ENCODE assay signal across 37 mouse cellular contexts in the genomic region with DNA sequence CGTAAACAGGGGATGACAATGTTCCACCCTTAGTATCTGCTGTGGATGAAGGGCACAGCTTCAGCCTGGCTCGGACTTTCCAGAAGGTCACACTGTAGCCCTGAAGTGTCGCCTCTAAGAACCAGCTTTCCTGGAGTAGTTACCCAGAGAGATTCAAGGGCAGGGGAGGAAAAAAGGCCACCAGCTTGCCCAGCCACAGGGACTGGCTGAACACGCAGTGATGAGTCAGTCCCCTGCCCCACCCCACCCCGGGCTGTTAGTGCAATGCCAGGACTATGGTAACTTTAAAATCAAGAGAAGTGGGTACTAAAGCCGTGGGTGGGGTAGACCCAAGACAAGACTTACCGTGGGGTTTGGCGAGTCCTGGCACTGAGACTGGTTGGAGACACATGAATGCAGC. TPM values are rescaled to one million over a fixed set of nuclear protein-coding genes. Genes with fewer than 3 reads are reported as not detected.
DNase-seq lines count a peak whose midpoint lies in the region; TF ChIP-seq lines count a peak whose summit lies in the region.
"Had no signal": no experiment of that assay in that cellular context is flagged by ENCODE, and none has a peak within 500 bp of the region (broad histone marks: within the 10 kb centered on the region; RNA-seq: fewer than 3 reads in every experiment).

No protein-coding gene starts in this region.

- H3K79me2 ChIP-seq in C2C12 (ENCODE audit: control insufficient read depth, insufficient read depth) (no peaks in the 10 kb centered on the region), myocyte (ENCODE audit: control insufficient read depth, insufficient read depth) (no peaks in the 10 kb centered on the region)

- peaks cover 5% of the 10 kb centered on the region for H3K36me3 ChIP-seq in C2C12 (ENCODE audit: control insufficient read depth, insufficient read depth)
- H3K36me3 ChIP-seq in myocyte (ENCODE audit: control insufficient read depth, insufficient read depth) = no peaks in the 10 kb centered on the region
- H3K36me3 ChIP-seq: embryonic facial prominence, embryonic 10.5 days; forebrain, embryonic 12.5 days; hindbrain, embryonic 12.5 days; limb, embryonic 13.5 days had no signal

- H3K79me3 ChIP-seq in C2C12 (ENCODE audit: low read depth) = no peaks in the 10 kb centered on the region

- no peak for TF ChIP-seq CTCF in C2C12 (IDR thresholded peaks at IDR 0.05; ENCODE audit: control insufficient read depth, insufficient read depth, insufficient read length)

- H3ac ChIP-seq in C2C12 (ENCODE audit: control insufficient read depth, insufficient read length, low read depth) (no peak overlapping the region), myocyte (ENCODE audit: control insufficient read depth, insufficient read length) (no peak overlapping the region)

- DNase-seq in adrenal gland, adult (ENCODE audit: inconsistent age in 2 of 2, low spot score in 1 of 2) = peak; percentile 84 to 94
- DNase-seq in adrenal gland, adult 18-20 months (ENCODE audit: low spot score in 2 of 2) = no peak
- DNase-seq in adrenal gland, postnatal 14 days = peak; percentile 77
- no peak for DNase-seq in urinary bladder, postnatal 36 days (ENCODE audit: low spot score in 2 of 2)
- DNase-seq in left cerebral cortex, adult 18-20 months (ENCODE audit: low spot score in 2 of 2) = no peak
- DNase-seq: cerebellum, postnatal 14 days; forebrain, postnatal 0 days; gastrocnemius, postnatal 10 days; heart, postnatal 14 days; kidney, adult 8-10 months; thymus, postnatal 4 days had no signal

- H3K27me3 ChIP-seq in C2C12 (ENCODE audit: control insufficient read depth, insufficient read depth, insufficient read length) (no peaks in the 10 kb centered on the region), myocyte (ENCODE audit: control insufficient read depth, insufficient read depth, insufficient read length) (no peaks in the 10 kb centered on the region)
- H3K27me3 ChIP-seq: embryonic facial prominence, embryonic 15.5 days; forebrain, embryonic 12.5 days; heart, embryonic 13.5 days; hindbrain, embryonic 12.5 days; lung, embryonic 15.5 days; neural tube, embryonic 12.5 days had no signal

- no peak for TF ChIP-seq POLR2A in myocyte (IDR thresholded peaks at IDR 0.05; ENCODE audit: insufficient read length, low read depth)

- H3K4me3 ChIP-seq in C2C12 (ENCODE audit: insufficient read depth, poor library complexity, severe bottlenecking) = no peak overlapping the region
- H3K4me3 ChIP-seq in myocyte = no peak overlapping the region
- H3K4me3 ChIP-seq: embryonic facial prominence, embryonic 10.5 days; embryonic facial prominence, embryonic 15.5 days; forebrain, embryonic 12.5 days; heart, embryonic 13.5 days; hindbrain, embryonic 12.5 days; limb, embryonic 13.5 days; lung, embryonic 15.5 days; neural tube, embryonic 12.5 days had no signal

- H3K4me2 ChIP-seq in myocyte (ENCODE audit: low read depth) = peak overlapping the region; percentile 39
- H3K4me2 ChIP-seq: embryonic facial prominence, embryonic 15.5 days; forebrain, embryonic 12.5 days; heart, embryonic 13.5 days; hindbrain, embryonic 12.5 days; limb, embryonic 13.5 days; liver, embryonic 11.5 days; lung, embryonic 15.5 days; midbrain, embryonic 11.5 days; neural tube, embryonic 12.5 days had no signal

TF ChIP-seq in C2C12, 6 proteins besides CTCF, POLR2A, EP300 and RAD21:
- no peak for TF ChIP-seq MYOG (IDR thresholded peaks at IDR 0.05; ENCODE audit: control insufficient read depth, extremely low read depth, insufficient read length)
- TF ChIP-seq FOSL1 (IDR thresholded peaks at IDR 0.05; ENCODE audit: insufficient read depth, low read length, poor library complexity, severe bottlenecking) = peak; percentile 7
TF ChIP-seq in C2C12: peak in this region for 1.

TF ChIP-seq in myocyte, 11 proteins besides CTCF, POLR2A, EP300 and RAD21:
- TF ChIP-seq MYOG (IDR thresholded peaks at IDR 0.05; ENCODE audit: control insufficient read depth in 1 of 3, insufficient read depth in 1 of 3, insufficient read length in 2 of 3, low read depth in 2 of 3) (no peak), TCF12 (IDR thresholded peaks at IDR 0.05; ENCODE audit: insufficient read depth, poor library complexity, severe bottlenecking) (no peak), POLR2AphosphoS2 (IDR thresholded peaks at IDR 0.05; ENCODE audit: insufficient read length, low read depth) (no peak), USF1 (IDR thresholded peaks at IDR 0.05; ENCODE audit: low read depth) (no peak)

RNA-seq across cellular contexts. Expression of gene Plxnd1, which starts 19.2 kb away (rescaled TPM):
- 100 to 1,000 TPM; 116 to 135 TPM for total RNA-seq in adrenal gland, adult 18-20 months (2021)
- polyA plus RNA-seq in C2C12 (2012; fragmentation: generic; extraction: Trizol) (14.8 TPM), myocyte (2012; fragmentation: generic; extraction: Trizol) (39.4 TPM)
- 154 and 173 TPM in 2 replicates for total RNA-seq in adrenal gland, postnatal 14 days (2021)
- 100 to 1,000 TPM; 103 to 123 TPM for total RNA-seq in left cerebral cortex, adult 18-20 months (2021)

RNA-seq across cellular contexts. Expression of gene H1foo, which starts 30.9 kb away (rescaled TPM):
- total RNA-seq in adrenal gland, adult 18-20 months (2021) = not detected
- polyA plus RNA-seq in C2C12 (2012; fragmentation: generic; extraction: Trizol) (not detected), myocyte (2012; fragmentation: generic; extraction: Trizol) (not detected)
- total RNA-seq in adrenal gland, postnatal 14 days (2021) = not detected in 2 replicates
- not detected for total RNA-seq in left cerebral cortex, adult 18-20 months (2021)
- total RNA-seq: forebrain, postnatal 0 days; gastrocnemius, postnatal 10 days; heart, adult 8-10 months; heart, postnatal 14 days; left cerebral cortex, postnatal 36 days; megakaryocyte, adult 5-6 weeks had no signal
- polyA plus RNA-seq: CD4-positive, CD25-positive, alpha-beta regulatory T cell, adult 4 months; cerebellum, adult 2 months; cortical plate, adult 2 months; embryonic facial prominence, embryonic 10.5 days; embryonic facial prominence, embryonic 15.5 days; forebrain, embryonic 12.5 days; forebrain, postnatal 0 days; heart, embryonic 13.5 days; hindbrain, embryonic 12.5 days; intestine, embryonic 16.5 days; kidney, postnatal 0 days; large intestine, adult 2 months; limb, embryonic 13.5 days; liver, embryonic 11.5 days; liver, embryonic 16.5 days; lung, embryonic 15.5 days; midbrain, embryonic 11.5 days; midbrain, embryonic 16.5 days; neural tube, embryonic 12.5 days; stomach, embryonic 14.5 days; testis, adult 2 months had no signal

RNA-seq across cellular contexts. Expression of gene Rho, which starts 44.1 kb away (rescaled TPM):
- total RNA-seq in adrenal gland, adult 18-20 months (2021) = under 1 TPM; 0.26 to 0.40 TPM
- polyA plus RNA-seq in C2C12 (2012; fragmentation: generic; extraction: Trizol) = 0.01 TPM
- 0.56 and 0.74 TPM in 2 replicates for total RNA-seq in adrenal gland, postnatal 14 days (2021)
- polyA plus RNA-seq in myocyte (2012; fragmentation: generic; extraction: Trizol) = 0.19 TPM
- under 1 TPM; 0.63 to 0.70 TPM for total RNA-seq in left cerebral cortex, adult 18-20 months (2021)
- total RNA-seq: heart, adult 8-10 months had no signal
- polyA plus RNA-seq: activated CD4-positive, CD25-positive, alpha-beta regulatory T cell, adult 4 months; CD4-positive, CD25-positive, alpha-beta regulatory T cell, adult 4 months; forebrain, postnatal 0 days; heart, embryonic 13.5 days; kidney, postnatal 0 days; liver, embryonic 11.5 days; liver, embryonic 16.5 days; midbrain, embryonic 11.5 days had no signal

Comparison
In these comparisons a context has a peak if more than half of its experiments do, and no peak if none do; other contexts are left out.
1. DNase-seq: peak in adrenal gland, adult (2 of 2) and adrenal gland, postnatal 14 days (single experiment); none in adrenal gland, adult 18-20 months (0 of 2), urinary bladder, postnatal 36 days (0 of 2) and left cerebral cortex, adult 18-20 months (0 of 2).